Mouse (Mus musculus) retina, postnatal 1 day (tissue): Measurements from ENCODE around the gene Cfap52.

Source experiments
- DNase-seq: peaks from one replicate; pipeline ENCODE4 v3.0.0-alpha.2; 2012

Cfap52 gene

DNA sequence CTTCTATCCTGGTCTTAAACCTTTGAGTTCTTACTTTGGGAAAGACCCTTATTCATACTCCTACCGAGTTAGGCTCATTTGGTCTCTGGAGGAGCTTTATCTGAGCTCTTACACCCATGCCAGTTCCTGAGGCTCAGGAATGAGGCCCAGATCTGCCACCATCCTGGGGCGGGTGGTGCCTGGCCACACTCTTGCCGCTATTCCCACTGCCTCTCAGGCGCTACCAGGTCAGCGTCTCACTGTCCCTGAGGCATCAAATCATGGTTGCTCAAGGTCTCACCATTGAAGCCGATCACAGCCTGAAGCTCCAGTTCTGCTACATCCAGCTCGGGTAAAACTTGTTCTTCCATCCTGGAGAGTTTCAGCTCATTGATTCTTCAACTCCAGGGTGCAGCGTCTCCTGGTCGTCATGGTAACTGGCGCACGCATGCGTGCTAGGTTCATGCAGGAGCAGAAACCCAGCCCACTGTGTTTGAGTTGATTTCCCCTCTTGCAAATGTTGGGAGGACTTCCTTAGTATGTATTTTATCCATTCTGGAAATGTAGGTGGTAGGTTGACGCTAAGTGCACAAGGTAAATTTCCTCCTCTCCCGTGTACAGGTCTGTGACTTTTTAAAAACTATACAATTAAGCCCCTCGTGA lies at the start of gene Cfap52:
Gene Cfap52 (minus strand): TSS at position 410 of the 642 bp plus-strand sequence.
- DNase-seq: peak; percentile 88

GRCm38 (mm10) chr11:68012207-68012606 lies 46.8 kb upstream of the Cfap52 start:
- DNase-seq: no peak

DNA sequence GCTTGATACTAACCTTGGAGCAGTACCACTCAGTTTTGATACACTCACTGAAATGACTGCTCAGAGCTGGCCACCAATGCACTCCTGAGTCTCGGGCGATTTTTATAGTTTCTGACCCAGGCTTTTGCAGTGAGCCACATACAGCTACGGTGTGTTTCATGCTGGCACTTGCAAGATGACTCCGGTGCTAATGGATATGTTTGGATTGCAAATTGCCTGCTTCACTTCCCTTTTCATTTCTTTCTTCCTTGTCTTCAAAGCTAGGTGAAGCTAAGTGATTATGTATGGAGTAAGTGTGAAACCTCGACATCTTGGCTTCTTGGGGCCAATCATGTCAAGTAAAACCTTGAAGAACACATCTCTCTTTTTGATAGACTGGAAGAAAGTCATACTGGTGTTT lies 43.9 kb upstream of the Cfap52 start:
- no peak for DNase-seq

- DNase-seq: no peak
These were observed 42.2 kb upstream of the Cfap52 start for GRCm38 (mm10) chr11:68007645-68008044.

GRCm38 (mm10) chr11:68006216-68006789 lies 40.9 kb upstream of the Cfap52 start:
- no peak for DNase-seq

- peak; percentile 68 for DNase-seq
These were observed 38.7 kb upstream of the Cfap52 start for GRCm38 (mm10) chr11:68004191-68004590.

DNA sequence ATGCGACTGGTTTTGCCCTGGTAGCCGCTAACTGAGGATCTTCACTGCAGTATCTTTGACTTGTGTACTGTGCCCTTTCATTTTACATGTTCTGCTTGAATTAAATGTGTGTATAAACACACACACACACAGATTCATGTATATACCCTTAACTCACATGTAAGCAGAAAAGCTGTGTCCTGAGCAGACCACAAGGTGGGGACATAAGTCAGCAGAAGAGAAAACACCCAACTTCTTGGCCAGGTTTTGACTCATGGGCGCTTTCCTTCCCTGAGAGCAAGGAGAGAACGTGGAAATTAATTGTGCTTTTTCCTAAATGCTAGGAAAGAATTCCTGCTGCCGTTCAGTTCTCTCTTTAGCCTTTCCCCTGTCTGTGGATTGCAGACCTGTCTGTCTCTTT lies 34.2 kb upstream of the Cfap52 start:
- no peak for DNase-seq

GRCm38 (mm10) chr11:67998905-67999304 lies 33.5 kb upstream of the Cfap52 start:
- DNase-seq: no peak

GRCm38 (mm10) chr11:67995965-67996364 lies 30.5 kb upstream of the Cfap52 start:
- DNase-seq: peak; percentile 27

GRCm38 (mm10) chr11:67991240-67991639 lies 25.8 kb upstream of the Cfap52 start:
- no peak for DNase-seq

- no peak for DNase-seq
These were observed 18.1 kb upstream of the Cfap52 start for GRCm38 (mm10) chr11:67983564-67983963.

DNA sequence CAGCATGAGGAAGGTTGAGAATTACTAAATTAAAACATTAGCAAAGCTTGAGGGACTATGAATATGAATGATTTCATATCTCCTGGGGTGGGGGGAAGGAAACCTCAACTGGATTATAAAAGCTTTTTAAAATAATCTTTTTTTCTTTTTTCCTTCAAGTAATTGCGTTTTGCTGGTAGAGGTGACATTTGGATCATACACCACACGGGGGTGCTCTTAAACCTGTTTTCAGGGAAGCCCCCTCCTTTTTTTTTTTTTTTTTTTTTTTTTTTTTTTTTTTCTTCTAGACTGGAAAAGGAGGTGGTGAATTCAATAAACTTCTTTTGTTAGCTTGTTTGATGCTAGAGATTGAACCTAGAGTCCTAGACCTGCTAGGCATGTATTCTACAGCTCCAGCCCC lies 9.8 kb upstream of the Cfap52 start:
- peak; percentile 53 for DNase-seq

DNA sequence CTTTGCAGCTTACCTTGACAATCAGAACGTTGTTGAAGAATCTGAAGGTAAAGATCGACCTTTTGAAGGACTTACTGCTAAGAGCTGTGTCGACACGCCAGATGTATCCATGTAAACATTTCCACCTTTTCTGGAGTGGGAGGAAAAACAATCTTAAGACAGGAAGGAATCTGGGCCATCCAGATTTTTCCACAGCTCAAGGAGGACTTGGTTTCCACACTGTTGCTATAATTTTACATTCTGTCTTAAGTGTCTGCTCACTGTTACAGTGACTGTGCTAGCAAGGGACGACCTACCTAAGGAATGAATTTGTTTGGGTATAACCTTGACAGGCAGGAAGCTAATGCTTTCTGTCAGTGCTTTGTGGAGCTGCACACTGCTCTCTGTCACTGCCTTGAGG lies 7.8 kb upstream of the Cfap52 start:
- no peak for DNase-seq

GRCm38 (mm10) chr11:67972606-67973005 lies 7.2 kb upstream of the Cfap52 start:
- DNase-seq: peak; percentile 62

GRCm38 (mm10) chr11:67967831-67968230 lies 2.4 kb upstream of the Cfap52 start:
- DNase-seq: no peak

GRCm38 (mm10) chr11:67965905-67966878 lies 741 bp upstream of the Cfap52 start, which contains the start of gene Stx8:
Stx8 (plus strand) TSS chr11:67966193.
- DNase-seq: peak; percentile 92

GRCm38 (mm10) chr11:67964110-67964509 lies 1.3 kb downstream of the Cfap52 start:
- DNase-seq: peak; percentile 43

GRCm38 (mm10) chr11:67954413-67954812 lies 11.0 kb downstream of the Cfap52 start:
- no peak for DNase-seq

GRCm38 (mm10) chr11:67953604-67954003 lies 11.8 kb downstream of the Cfap52 start:
- DNase-seq: no peak

DNA sequence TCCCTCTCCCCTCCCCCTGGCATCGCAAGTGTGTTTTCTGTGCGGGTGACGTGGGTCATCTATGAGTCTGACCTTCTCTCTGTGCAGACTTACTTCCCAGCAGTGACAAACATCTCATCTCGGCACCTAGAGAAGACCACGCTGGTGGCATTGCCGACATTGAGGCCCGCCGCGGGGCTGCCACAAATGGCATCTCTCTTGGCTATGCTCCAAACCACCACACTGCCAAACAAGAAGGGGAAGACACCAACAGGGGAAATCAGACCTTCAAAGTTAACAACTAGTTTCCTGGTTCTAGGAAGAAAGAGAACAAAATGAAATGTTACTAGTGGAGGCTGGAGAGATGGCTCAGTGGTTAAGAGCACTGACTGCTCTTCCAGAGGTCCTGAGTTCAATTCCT lies 16.0 kb downstream of the Cfap52 start:
- no peak for DNase-seq

GRCm38 (mm10) chr11:67948229-67948628 lies 17.2 kb downstream of the Cfap52 start:
- no peak for DNase-seq

DNA sequence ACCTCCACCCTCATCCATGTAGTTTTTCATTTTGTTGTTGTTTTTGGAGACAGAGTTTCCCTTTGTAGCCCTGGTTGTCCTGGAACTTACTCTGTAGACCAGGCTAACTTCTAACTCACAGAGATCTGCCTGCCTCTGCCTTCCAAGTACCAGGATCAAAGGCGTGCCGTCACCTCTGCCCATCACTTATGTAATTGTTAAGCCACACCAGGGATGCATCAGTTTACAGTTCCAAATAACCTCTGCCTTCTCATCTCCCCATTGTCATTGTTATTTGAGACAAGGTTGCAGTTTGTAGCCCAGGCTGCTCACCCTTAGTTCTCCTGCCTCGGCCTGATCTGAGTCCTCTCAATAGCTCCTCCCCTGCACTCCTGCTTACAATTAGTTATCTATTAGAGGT lies 33.3 kb downstream of the Cfap52 start:
- no peak for DNase-seq

GRCm38 (mm10) chr11:67926348-67927055 lies 38.9 kb downstream of the Cfap52 start:
- no peak for DNase-seq
